Mouse (Mus musculus) gastrocnemius, postnatal 4 days (tissue): ENCODE data around the gene Gipr. TPM values are rescaled to one million over a fixed set of nuclear protein-coding genes. Genes with fewer than 3 reads are reported as not detected.
"Not testable (repeated sequence)": the region's sequence is repeated elsewhere in the genome, so short reads cannot be mapped to it uniquely, and the experiment has no call there.

Experiments used
- DNase-seq, 2 experiments: peaks; one replicate each; pipeline ENCODE4 v3.0.0; 2021 to 2022; ENCODE audit warnings: low spot score in 2 of 2, mixed read lengths in 2 of 2
- total RNA-seq, 2 experiments: library from RNA; stranded (reverse); gene quantifications; 2 replicates each; pipeline ENCODE4 v1.2.3; 2021

Gene Gipr
- total RNA-seq, 2 experiments from 2014 or later, result 0.13 to 0.15 TPM

DNA sequence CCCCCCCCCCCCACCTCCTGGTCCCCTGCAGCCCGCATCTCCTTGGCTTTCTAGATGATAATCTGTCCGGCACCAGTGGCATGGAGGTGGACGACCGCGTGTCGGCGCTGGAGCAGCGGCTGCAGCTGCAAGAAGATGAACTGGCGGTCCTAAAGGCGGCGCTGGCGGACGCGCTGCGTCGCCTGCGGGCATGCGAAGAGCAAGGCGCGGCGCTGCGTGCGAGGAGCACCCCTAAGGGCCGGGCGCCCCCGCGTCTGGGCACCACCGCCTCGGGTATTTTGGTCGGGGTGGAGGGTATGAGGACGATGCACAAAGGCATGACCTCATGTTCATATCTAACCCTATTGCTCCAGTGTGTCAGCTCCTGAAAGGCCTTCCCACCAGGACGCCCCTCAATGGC is 13.2 kb upstream of the Gipr start:
- DNase-seq, result peak in 1 of 2 experiments; percentile 65

DNA sequence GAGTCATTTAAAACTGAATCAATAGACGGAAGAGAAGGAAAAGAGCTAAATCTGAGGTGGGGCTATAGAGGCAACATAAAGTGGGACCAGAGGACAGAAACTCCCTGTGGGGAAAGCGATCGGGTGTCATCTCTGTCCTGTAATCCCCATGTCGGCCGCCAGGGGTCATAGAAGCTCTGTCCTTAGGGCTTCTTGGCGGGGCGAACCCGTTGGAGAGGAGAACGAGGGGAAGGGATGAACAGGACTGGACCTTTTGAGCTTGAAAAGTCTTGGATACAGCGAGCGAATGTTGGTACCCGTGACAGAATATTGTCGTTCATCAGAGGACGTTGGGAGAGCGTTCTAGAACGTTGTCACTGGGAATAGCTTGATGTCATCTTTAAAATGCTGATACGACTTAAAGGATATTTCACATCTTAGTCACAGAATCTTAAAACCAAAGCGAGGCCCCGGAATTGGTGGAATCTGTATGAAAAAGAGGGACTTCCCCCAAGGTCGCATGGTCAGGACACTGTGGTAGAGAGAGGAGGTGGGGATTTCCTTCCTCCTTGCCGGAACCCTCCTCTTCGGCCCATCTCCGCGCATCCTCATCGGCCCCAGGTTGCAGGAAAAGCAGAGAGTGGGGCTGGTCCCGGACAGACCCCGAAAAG is 12.6 kb upstream of the Gipr start:
- DNase-seq, result peak in 1 of 2 experiments; percentile 60

DNA sequence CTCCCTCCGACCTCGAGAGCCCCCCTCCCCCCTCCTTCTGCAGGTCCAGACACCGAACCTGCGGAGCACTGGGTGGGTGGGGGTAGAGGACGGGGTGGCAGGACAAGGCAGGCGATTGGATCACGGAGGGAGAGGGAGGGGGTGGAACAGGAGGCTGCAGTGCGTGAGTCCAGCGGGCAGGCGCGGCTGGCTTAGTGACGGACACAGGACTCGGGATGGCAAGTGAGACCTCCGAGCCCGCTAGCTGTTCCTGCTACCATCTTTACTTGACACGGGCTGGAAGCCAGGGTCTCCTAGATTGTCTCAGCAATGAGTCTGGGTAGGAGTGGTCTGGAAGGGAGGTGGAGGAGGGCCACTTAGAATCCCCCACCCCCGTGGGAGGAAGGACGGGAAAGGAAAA is 12.1 kb upstream of the Gipr start:
- no peak for DNase-seq

DNA sequence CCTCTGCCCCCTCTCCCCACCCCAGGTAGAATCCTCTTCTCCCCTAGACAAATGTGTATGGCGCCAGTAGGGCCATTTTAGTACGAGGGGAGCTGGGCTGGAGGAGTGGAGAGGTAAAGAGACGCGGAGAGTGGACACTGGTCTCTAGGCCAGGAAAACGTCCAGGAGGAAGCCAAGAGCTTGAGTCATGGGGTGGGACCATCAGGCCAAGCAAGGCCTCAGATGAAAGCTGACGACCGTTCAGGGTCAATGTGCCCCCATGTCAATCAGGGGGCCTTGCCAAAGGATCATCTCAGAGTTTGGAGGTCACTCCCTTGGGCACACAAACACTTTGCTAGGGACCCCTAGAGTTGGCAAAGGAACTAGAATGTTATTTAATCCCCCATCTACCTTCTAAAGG is 11.3 kb upstream of the Gipr start:
- DNase-seq, result no peak

- no peak for DNase-seq
These were observed 10.6 kb upstream of the Gipr start for GRCm38 (mm10) chr7:19176516-19176947.

DNA sequence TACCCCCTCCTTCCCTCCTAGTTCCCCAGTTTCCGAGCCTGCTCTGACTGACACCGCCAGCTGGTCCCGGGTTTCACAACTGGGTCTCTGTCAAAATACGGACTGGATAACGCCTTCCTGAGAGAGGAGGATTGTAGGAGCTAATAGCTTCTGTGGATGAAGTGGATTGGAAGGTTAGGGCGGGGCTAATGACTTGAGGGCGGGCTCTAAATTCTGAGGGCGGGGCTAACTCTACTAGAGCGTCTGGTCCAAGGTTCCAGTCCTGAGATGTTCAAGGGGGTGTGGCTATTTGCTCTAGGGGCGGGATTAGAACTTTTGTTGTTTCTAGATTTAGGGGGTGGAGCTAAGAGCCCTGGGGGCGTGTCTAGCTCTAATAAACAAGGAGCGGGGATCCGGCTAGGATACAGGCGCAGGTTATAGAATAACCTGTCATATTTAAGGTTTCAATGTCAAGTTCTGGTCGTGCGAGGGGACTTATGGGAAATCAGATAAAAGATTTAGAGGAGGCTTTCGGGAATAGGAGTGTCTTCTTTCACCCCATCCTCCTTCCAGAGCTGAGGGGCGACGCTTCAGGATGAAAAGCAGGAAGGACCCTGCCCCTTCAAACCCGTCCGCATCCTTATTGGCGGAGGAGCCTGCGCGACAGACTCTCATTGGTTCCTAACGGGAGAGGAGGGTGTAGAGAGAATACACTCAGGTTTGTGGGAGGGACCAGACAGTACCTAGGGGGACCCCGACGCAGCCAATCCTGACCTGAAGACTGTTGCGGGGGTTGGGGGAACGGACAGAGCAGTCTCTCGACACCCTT is 10.0 kb upstream of the Gipr start, which contains the start of gene Eml2:
Gene Eml2, plus strand, starts transcription at position 714 of the 808 bp plus-strand sequence.
- DNase-seq, result no peak

GRCm38 (mm10) chr7:19172874-19173273 is 6.9 kb upstream of the Gipr start:
- DNase-seq, result peak; percentile 82 to 90

DNA sequence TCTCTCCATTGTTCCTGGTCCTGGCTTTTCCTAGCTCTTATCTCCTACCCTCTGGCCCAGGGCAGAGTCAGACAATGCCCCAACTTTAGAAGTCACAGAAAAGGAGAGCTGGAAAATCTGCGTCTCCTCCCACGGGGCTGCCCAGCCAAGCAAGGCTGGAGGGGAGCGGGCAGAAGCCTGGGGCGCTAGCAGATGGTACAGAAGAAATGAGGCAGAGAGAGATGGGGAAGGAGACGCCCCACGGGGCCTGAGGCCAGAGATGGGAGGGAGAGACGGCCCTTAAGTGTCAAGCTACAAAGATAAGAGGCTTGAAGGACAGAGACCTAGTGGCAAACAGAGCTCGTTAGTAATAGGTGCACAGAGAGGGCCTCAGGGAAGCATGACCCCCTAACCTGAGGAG is 5.9 kb upstream of the Gipr start:
- DNase-seq, result no peak

DNA sequence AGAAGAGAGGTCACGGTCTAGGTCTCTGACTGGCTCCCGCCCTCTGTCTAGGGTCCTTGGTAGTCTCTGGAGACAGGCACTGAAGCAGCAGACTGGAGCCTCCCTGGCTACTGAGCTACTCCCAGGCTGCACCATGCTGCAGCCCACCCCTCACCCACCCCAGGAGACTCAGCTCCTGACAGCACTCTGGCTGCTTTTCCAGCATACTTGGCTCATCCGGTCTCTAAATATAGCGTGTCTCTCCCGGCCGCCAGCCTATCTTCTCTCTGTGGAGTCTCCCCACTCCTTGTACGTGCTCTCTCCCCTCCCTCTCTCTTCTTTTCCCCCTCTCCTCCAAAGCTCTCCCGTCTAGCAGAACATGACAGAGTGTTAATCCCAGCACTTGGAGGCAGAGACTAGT is 4.2 kb upstream of the Gipr start:
- DNase-seq, result no peak

- no peak for DNase-seq
These were observed 3.6 kb upstream of the Gipr start for GRCm38 (mm10) chr7:19169506-19169905.

DNA sequence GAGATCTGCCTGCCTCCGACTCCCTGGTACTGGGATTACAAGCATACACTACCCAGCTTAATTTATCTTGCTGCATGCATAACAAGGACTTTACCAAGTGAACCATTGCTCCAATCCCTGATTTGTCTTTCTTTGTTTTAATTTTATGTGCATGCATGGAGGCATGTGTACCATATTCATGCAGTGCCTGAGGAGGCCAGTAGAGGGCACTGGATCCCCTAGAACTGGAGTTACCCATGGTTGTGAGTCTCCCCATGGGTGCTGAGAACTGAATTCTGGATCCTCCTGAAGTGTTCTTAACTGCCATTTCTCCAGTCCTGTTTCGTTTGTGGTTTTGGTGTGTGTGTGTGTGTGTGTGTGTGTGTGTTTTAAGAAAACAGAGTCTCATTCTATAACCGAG is 1.1 kb upstream of the Gipr start:
- no peak for DNase-seq

DNA sequence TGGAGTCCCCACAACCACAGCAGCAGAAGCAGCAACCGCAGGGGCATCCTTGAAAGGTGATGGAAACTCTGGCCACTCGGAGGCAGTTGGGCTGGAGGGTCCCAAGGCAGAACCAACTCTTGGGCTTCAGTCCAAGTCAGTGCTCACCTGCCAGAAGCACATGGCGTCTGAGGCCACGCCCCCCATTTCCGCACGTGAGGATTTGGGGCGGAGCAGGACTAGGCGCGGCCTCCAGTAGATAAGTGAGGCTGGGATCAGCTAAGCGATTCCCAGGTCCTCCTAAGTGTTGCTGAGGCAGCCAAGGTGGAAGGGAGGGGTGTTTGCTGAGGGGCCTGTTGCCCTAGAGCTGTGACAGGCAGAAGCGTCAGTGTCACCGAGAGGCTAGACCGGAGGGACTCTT is 949 bp downstream of the Gipr start:
- DNase-seq, result no peak

DNA sequence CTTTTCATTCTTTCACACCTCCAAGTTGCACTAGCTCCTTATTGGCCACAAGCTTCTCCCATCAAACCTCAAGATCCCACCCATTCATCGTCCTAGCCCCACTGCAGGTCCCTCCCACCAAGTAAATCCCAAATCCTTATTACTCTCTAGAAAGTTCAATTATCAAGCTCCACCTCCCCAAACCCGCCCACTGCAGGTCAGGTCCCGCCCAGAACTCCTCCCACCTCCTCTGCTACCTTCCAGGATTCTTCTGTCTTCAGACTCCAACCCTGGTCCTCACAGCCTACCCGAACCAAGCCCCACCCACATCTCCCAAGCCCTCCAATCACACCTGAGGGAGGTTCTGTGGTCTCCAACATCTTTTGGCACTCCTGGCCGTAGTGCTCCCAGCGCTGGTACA is 1.7 kb downstream of the Gipr start:
- DNase-seq, result no peak

DNA sequence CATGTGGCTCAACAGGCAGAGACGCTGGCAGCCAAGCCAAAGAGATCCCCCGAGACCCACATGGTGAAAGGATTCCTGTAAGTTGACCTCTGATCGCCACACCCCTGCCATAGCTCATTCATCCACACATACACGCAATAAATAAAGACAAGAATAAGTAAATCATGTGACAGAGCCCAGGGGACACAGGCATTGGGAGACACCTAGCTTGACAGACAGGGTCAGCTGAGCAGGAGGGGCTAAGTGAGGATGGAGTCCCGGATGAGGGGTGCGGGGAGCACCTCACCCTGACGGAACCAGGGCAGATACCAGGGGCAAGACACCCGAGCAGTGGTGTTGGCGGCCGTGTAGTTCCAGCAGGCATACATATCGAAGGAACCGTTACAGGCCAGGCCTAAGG is 2.2 kb downstream of the Gipr start:
- DNase-seq, result no peak

DNA sequence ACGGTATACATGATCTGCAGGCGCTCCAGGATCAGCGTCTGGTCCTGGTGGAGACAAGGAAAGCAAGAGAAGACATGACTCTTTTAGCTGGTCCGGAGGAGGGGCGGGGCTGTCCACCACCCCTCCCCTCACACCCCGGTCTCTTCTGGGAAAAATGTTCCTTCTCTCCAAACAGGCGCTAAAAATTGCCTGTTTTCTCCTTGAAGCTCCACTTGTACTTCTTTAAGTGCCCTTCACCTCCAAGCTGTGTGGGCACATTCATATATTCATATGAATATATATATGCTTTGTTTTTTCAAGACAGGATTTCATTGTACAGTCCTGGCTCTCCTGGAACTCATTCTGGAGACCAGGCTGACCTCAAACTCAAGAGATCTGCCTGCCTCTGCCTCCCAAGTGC is 3.0 kb downstream of the Gipr start:
- DNase-seq, result no peak

DNA sequence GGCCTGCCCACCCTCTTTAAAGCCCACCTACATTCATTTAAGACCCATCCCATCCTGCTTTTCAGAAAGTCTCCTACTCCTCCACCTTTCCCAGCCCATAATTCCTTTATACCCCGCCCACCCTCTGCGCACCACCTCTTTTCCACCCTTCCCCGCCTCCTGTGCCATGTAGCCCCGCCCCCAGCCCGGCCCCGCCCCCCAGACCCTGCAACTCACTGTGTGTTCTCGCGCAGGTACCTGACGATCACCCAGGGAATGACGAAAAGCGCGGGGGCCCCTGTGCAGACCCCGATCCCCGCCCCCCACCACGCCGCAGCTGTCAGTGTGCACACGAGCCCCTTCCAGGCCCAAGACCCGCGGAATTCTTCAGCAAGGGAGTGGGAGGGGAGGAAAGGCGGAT is 5.8 kb downstream of the Gipr start:
- DNase-seq, result no peak

- no peak for DNase-seq
These were observed 6.5 kb downstream of the Gipr start for GRCm38 (mm10) chr7:19159411-19159810.

GRCm38 (mm10) chr7:19158601-19159000 is 7.3 kb downstream of the Gipr start:
- no peak for DNase-seq

DNA sequence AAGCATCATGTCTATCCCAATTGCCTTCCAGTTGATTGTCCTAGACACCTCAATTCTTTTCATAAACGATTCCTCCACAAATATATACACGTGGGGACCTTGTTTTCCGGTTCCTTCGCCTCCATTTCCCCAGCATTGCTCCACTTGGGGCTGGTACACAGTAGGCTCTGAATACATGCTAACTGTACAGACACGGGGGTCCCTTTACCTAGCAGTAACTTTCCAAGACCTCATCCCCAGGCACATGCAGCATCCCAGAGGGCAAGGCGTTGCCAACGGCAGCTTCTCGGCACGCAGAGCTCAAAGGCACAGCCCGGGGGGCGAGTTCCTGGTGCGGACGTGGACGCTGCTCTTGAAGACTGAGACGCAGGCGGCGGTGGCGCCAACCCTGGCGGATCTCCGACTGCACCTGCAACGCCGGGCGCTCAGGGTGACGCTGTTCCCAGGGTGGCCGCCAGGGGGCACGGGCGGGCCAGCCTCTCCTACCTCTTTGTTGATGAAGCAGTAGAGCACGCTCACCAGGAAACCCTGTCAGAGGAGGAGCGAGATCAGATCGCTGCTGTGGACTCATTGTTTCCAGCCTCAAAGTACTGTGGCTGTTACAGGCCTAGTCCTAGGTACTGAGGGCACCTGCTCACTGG is 8.6 kb downstream of the Gipr start:
- DNase-seq, result peak; percentile 86

DNA sequence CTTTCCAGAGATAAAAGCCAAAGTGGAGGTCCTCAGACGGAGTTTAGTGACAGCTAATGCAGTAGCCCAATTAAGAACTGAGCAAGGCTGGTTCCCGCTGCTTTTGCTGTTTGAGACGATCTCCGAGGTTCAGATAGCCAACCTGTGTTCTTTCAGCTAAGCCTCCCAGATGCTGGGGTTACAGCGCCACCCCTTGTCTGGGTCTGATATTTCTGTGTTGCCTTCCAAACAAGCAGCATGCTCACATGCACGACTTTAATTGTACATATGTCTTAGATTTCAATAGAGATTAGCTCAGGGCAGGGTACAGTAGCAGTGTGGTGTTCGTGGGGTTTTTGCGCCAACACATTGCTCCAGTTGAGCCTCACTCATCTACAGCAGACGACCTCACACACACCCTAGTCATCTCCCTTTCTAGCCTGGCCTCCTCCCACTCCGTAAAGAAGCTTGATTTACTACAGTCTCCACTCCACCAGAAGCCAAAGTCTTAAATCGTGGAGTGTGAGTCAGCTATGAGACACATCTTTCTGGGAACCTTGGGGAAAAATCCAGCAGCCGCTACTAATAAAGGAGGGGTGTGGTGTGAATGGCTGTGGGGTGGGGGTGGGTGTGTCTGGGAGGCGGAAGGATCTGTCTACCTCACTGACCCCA is 10.0 kb downstream of the Gipr start:
- no peak for DNase-seq

DNA sequence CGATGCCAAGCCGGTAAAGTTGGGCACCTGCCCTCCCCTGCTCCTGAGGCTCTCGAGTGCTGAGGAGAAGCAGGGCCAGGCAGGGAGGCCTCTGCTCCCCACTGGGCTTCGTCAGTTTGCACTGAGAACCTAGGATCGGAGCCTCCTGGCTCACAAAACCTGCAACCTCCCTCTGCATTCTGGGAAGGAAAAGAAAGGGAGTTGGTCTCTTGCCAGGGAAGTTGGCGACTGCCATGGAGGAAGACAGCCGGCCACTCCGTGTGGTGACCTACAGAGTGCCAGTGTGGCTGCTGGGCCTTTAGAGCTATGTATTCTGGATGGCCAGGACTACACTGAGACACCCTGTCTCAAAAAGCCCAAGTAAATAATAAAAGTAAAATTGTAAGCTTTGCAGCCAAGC is 11.1 kb downstream of the Gipr start:
- no peak for DNase-seq

DNA sequence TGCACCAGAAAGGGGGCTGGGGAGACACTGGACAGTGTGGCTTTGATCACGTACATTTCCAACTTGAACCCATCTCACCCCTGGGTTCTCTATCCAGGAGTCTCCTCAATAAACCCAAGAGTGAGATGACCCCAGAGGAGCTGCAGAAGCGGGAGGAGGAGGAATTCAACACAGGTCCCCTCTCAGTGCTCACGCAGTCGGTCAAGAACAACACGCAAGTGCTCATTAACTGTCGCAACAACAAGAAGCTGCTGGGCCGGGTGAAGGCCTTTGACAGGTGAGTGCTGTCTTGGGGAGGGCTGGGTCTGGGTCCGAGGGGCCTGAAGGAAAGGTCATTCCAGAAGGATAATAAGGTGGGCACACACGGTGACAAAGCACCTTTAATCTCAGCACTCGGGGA is 14.8 kb downstream of the Gipr start:
- DNase-seq, result not testable (repeated sequence)
